Mouse (Mus musculus) liver, postnatal 0 days (tissue): ENCODE data around the gene Glud1. TPM values are rescaled to one million over a fixed set of nuclear protein-coding genes. Genes with fewer than 3 reads are reported as not detected.
"Not testable (repeated sequence)": the region's sequence is repeated elsewhere in the genome, so short reads cannot be mapped to it uniquely, and the experiment has no call there.

ENCODE experiments used
- ATAC-seq: fragments of 200-750 bp; cut with Nextera tagmentation; 2 replicates; pipeline ENCODE4 v1.8.0; 2017; ENCODE audit warnings: mild to moderate bottlenecking, moderate library complexity
- DNase-seq: peaks from one replicate; pipeline ENCODE4 v3.0.0-alpha.2; 2016
- H3K27ac ChIP-seq: fragments of 300-500 bp; sonication (generic); 2 replicates; pipeline ENCODE4 v1.5.1; 2014; ENCODE audit warnings: antibody characterized with exemption, moderate library complexity, mild to moderate bottlenecking, low read depth
- H3K27me3 ChIP-seq: fragments of 300-500 bp; sonication (generic); 2 replicates; pipeline ENCODE4 v1.6.1; 2014; ENCODE audit warnings: low read length, control low read depth, mixed read lengths; ENCODE audit not compliant: insufficient read depth
- H3K36me3 ChIP-seq: fragments of 300-500 bp; sonication (generic); replicated peaks from 2 replicates; pipeline ENCODE4 v1.6.1; 2014; ENCODE audit warnings: mild to moderate bottlenecking, control low read depth, low read length, moderate library complexity, mixed read lengths; ENCODE audit not compliant: insufficient read depth
- H3K4me1 ChIP-seq: fragments of 300-500 bp; sonication (generic); 2 replicates; pipeline ENCODE4 v1.6.1; 2014; ENCODE audit warnings: antibody characterized with exemption, mild to moderate bottlenecking, control low read depth; ENCODE audit not compliant: insufficient read depth
- H3K4me2 ChIP-seq: fragments of 300-500 bp; sonication (generic); 2 replicates; pipeline ENCODE4 v1.6.1; 2014; ENCODE audit warnings: low read depth, mild to moderate bottlenecking, low read length, moderate library complexity, mixed read lengths
- H3K4me3 ChIP-seq: fragments of 300-500 bp; sonication (generic); 2 replicates; pipeline ENCODE4 v1.5.1; 2014; ENCODE audit warnings: low read depth, low read length
- H3K9ac ChIP-seq: fragments of 300-500 bp; sonication (generic); replicated peaks from 2 replicates; pipeline ENCODE4 v1.6.1; 2014; ENCODE audit warnings: mild to moderate bottlenecking, moderate library complexity
- H3K9me3 ChIP-seq: fragments of 300-500 bp; sonication (generic); 2 replicates; pipeline ENCODE4 v1.6.1; 2016; ENCODE audit warnings: mild to moderate bottlenecking, control low read depth, low read length, mixed read lengths
- CTCF ChIP-seq: sonication (generic); IDR thresholded peaks from 2 replicates; pipeline ENCODE4 v1.5.1; 2016; ENCODE audit warnings: antibody characterized with exemption, low read depth
- EP300 ChIP-seq: IDR thresholded peaks from 2 replicates; pipeline ENCODE4 v1.6.1; 2016; ENCODE audit warnings: antibody characterized with exemption, low read depth, mild to moderate bottlenecking
- WGBS: fragments of 180-500 bp; shearing (Covaris S2); extraction: QIAGEN DNeasy Blood & Tissue Kit; methylation state at CpG from one replicate; pipeline ENCODE4 v1.1.7; 2014; ENCODE audit not compliant: insufficient replicate concordance; 5-methylcytosine and 5-hydroxymethylcytosine counted together
- polyA plus RNA-seq: library from polyadenylated mRNA; unstranded; fragments of >200 nt; fragmentation: Nextera tagmentation; extraction: Ambion mirVana; gene quantifications from 2 replicates; pipeline ENCODE4 v1.2.1, GENCODE M21; 2015

Gene Glud1
- polyA plus RNA-seq, 1 experiment from 2014 or later: 163 TPM

DNA sequence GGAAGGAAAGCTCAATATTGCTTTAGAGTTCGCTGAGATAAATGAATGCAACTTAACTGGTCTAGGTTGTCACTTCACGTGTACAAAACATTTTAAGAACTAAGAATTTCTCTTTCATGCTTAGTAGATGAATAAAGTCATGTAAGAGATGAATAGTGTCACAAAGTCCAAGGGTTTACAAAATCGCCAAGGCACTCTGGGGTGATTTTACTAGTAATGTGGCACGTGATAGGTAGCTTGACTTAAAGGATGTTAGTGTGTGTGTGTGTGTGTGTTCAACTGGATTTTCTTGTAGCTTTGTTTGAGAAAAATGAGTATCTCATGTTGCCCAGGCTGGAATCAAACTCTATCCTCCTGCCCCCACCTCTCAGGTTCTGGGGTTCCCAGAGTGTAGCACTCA is 1.3 kb upstream of the Glud1 start:
- peak overlapping the region; percentile 98; the same call in 1 of the 2 replicates for H3K27ac ChIP-seq
- peaks cover 12% of the 10 kb centered on the region for H3K4me1 ChIP-seq
- H3K36me3 ChIP-seq: no peaks in the 10 kb centered on the region
- peak overlapping the region; percentile 83; the same call in 1 of the 2 replicates for H3K4me3 ChIP-seq
- H3K9ac ChIP-seq: peak overlapping the region; percentile 96
- no peaks in the 10 kb centered on the region for H3K9me3 ChIP-seq
- peak overlapping the region; percentile 96 for H3K4me2 ChIP-seq
- ATAC-seq: no peak
- 67% methylated on average over 4 of the region's 4 CpGs for WGBS
- no peaks in the 10 kb centered on the region for H3K27me3 ChIP-seq
- DNase-seq: no peak
- TF ChIP-seq CTCF (no peak), EP300 (no peak)

DNA sequence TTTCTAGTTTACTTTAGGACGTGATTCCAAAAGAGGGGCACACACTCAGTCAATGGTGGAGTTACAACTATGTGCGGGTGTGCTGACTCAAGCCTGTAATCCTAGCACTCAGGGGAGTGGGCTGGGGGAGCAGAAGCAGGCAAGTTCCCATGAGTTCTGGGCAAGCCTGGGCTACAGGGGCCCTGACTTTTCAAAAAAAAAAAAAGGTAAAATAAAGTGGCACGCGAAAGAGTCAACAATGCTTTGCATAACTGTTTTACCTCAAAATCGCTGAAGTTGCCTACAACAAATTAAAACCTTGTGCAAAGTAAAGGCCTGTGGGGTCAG is 657 bp upstream of the Glud1 start:
- H3K27me3 ChIP-seq: no peaks in the 10 kb centered on the region
- peak overlapping the region; percentile 96 for H3K4me2 ChIP-seq
- WGBS: 7% methylated on average over 5 of the region's 5 CpGs
- H3K9ac ChIP-seq: peak overlapping the region; percentile 96
- no peak for TF ChIP-seq EP300
- no peak for TF ChIP-seq CTCF
- H3K4me3 ChIP-seq: peak overlapping the region; percentile 83
- no peak for DNase-seq
- H3K9me3 ChIP-seq: no peaks in the 10 kb centered on the region
- H3K27ac ChIP-seq: peak overlapping the region; percentile 98
- ATAC-seq: no peak
- no peaks in the 10 kb centered on the region for H3K36me3 ChIP-seq
- peaks cover 9% of the 10 kb centered on the region for H3K4me1 ChIP-seq

GRCm38 (mm10) chr14:34311021-34311631 is 599 bp downstream of the Glud1 start:
- peak; percentile 1 for ATAC-seq
- peak overlapping the region; percentile 98 for H3K27ac ChIP-seq
- WGBS: under 1% methylated on average over 44 of the region's 47 CpGs
- DNase-seq: peak; percentile 58
- peaks cover 9% of the 10 kb centered on the region for H3K4me1 ChIP-seq
- peak overlapping the region; percentile 96 for H3K4me2 ChIP-seq
- no peaks in the 10 kb centered on the region for H3K9me3 ChIP-seq
- no peaks in the 10 kb centered on the region for H3K27me3 ChIP-seq
- H3K9ac ChIP-seq: peak overlapping the region; percentile 96
- H3K4me3 ChIP-seq: peak overlapping the region; percentile 83
- TF ChIP-seq CTCF: no peak
- TF ChIP-seq EP300: no peak
- no peaks in the 10 kb centered on the region for H3K36me3 ChIP-seq

GRCm38 (mm10) chr14:34311691-34312090 is 1.2 kb downstream of the Glud1 start:
- Histone ChIP-seq H3K36me3 (no peaks in the 10 kb centered on the region), H3K9ac (peak overlapping the region; percentile 96), H3K27ac (peak overlapping the region; percentile 98), H3K4me1 (peaks cover 9% of the 10 kb centered on the region), H3K27me3 (no peaks in the 10 kb centered on the region), H3K4me3 (peak overlapping the region; percentile 83), H3K4me2 (peak overlapping the region; percentile 96), H3K9me3 (no peaks in the 10 kb centered on the region)
- ATAC-seq: no peak
- 3% methylated on average over 4 of the region's 4 CpGs for WGBS
- no peak for DNase-seq
- TF ChIP-seq CTCF (no peak), EP300 (no peak)

- ATAC-seq (no peak), DNase-seq (no peak)
- H3K27me3 ChIP-seq: no peaks in the 10 kb centered on the region
- peaks cover 3% of the 10 kb centered on the region; the same call in 1 of the 2 replicates for H3K36me3 ChIP-seq
- 22% methylated on average over 6 of the region's 6 CpGs for WGBS
- H3K4me1 ChIP-seq: peaks cover 9% of the 10 kb centered on the region
- H3K4me2 ChIP-seq: peak overlapping the region; percentile 96
- peak overlapping the region; percentile 96 for H3K9ac ChIP-seq
- H3K4me3 ChIP-seq: peak overlapping the region; percentile 83
- no peaks in the 10 kb centered on the region for H3K9me3 ChIP-seq
- peak overlapping the region; percentile 98 for H3K27ac ChIP-seq
- TF ChIP-seq CTCF (no peak), EP300 (no peak)
Observed at GRCm38 (mm10) chr14:34312339-34313048, 2.0 kb downstream of the Glud1 start.

DNA sequence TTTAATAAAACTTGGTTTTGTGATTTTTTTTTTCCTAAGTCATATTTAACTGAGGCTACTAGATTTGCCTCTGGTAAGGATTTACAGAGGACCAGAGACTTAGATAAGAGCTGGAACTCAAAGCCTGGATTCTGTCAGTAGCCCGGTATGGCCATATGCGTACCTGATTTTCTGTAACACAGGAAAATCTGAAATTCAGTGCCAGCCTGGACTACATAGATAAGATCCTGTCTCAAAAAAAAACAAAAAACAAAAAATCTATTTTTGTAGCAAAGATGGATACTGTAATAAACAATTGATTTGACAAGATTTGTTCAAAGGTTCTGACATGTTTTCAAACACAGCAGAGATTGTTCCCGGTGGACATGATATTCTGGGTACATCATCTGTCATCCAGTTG is 3.1 kb downstream of the Glud1 start:
- no peak for DNase-seq
- H3K4me1 ChIP-seq: peaks cover 9% of the 10 kb centered on the region
- 0 out of 2 replicates have a peak overlapping the region, but pooled peaks have one; percentile 70 for H3K27ac ChIP-seq
- TF ChIP-seq CTCF (no peak), EP300 (no peak)
- ATAC-seq: no peak
- H3K4me3 ChIP-seq: peak overlapping the region; percentile 83
- 46% methylated on average over 3 of the region's 3 CpGs for WGBS
- peak overlapping the region; percentile 96 for H3K4me2 ChIP-seq
- peak overlapping the region; percentile 42 for H3K9ac ChIP-seq
- no peaks in the 10 kb centered on the region for H3K9me3 ChIP-seq
- H3K27me3 ChIP-seq: no peaks in the 10 kb centered on the region
- peaks cover 4% of the 10 kb centered on the region; the same call in 1 of the 2 replicates for H3K36me3 ChIP-seq

GRCm38 (mm10) chr14:34314383-34314782 is 3.9 kb downstream of the Glud1 start:
- 38% methylated on average over 8 of the region's 8 CpGs for WGBS
- not testable (repeated sequence) for H3K9ac ChIP-seq, DNase-seq, H3K27me3 ChIP-seq, H3K9me3 ChIP-seq, H3K4me1 ChIP-seq, H3K27ac ChIP-seq, H3K36me3 ChIP-seq, ATAC-seq
- Histone ChIP-seq H3K4me3 (peak overlapping the region; percentile 83), H3K4me2 (peak overlapping the region; percentile 96)
